Mouse (Mus musculus) G1E (cell line): ENCODE data around the gene Tstd3. TPM values are rescaled to one million over a fixed set of nuclear protein-coding genes. Genes with fewer than 3 reads are reported as not detected.

Source experiments
- ATAC-seq: 2 replicates; pipeline ENCODE4 v1.8.0; 2016; ENCODE audit warnings: mild to moderate bottlenecking; ENCODE audit not compliant: insufficient number of reproducible peaks, poor library complexity, low FRiP score, severe bottlenecking; ENCODE audit errors: extremely low read depth
- DNase-seq: peaks from one replicate; pipeline ENCODE4 v3.0.0; 2012; ENCODE audit warnings: low spot score
- H3K27me3 ChIP-seq: 2 replicates; pipeline ENCODE4 v1.6.1; 2012; ENCODE audit warnings: mild to moderate bottlenecking, low read length, inconsistent platforms; ENCODE audit not compliant: insufficient read depth
- H3K36me3 ChIP-seq: replicated peaks from 2 replicates; pipeline ENCODE3; 2012; ENCODE audit warnings: mild to moderate bottlenecking, inconsistent platforms
- H3K4me1 ChIP-seq: 2 replicates; pipeline ENCODE4 v1.6.1; 2012; ENCODE audit warnings: low read depth, low read length, inconsistent platforms, mixed read lengths; ENCODE audit not compliant: insufficient read depth
- H3K4me3 ChIP-seq: 2 replicates; pipeline ENCODE4 v1.5.1; 2012; ENCODE audit warnings: low read depth, mild to moderate bottlenecking, inconsistent platforms, low read length, moderate library complexity, mixed read lengths
- H3K9me3 ChIP-seq: replicated peaks from 2 replicates; pipeline ENCODE4 v1.6.1; 2012; ENCODE audit warnings: inconsistent platforms
- CTCF ChIP-seq: IDR thresholded peaks from 2 replicates; pipeline ENCODE4 v1.5.1; 2012; ENCODE audit warnings: low read depth, low read length, inconsistent platforms, mixed read lengths
- GATA1 ChIP-seq: IDR thresholded peaks from 2 replicates; pipeline ENCODE4 v1.6.1; 2012; ENCODE audit warnings: borderline replicate concordance, low read length, inconsistent platforms, mixed read lengths
- GATA2 ChIP-seq: IDR thresholded peaks from 2 replicates; pipeline ENCODE4 v1.6.1; 2012; ENCODE audit warnings: low read depth, low read length, inconsistent platforms, borderline replicate concordance
- POLR2AphosphoS5 ChIP-seq: IDR thresholded peaks from 2 replicates; pipeline ENCODE4 v1.6.1; 2012; ENCODE audit warnings: low read depth, low read length, inconsistent platforms; ENCODE audit not compliant: insufficient replicate concordance
- TAL1 ChIP-seq: conservative IDR thresholded peaks from 2 replicates; pipeline ENCODE4 v1.6.1; 2012; ENCODE audit warnings: low read depth, low read length, inconsistent platforms, mixed read lengths
- polyA plus RNA-seq: library from polyadenylated mRNA; stranded (reverse); fragments of >175 nt; gene quantifications from 2 replicates; pipeline ENCODE4 v1.2.3, GENCODE M21; 2012
- total RNA-seq, 2 experiments: library from RNA; stranded (forward) in 1 of 2; stranded (reverse) in 1 of 2; fragments of 200-1000 nt in 1 of 2; fragments of >200 nt in 1 of 2; fragmentation: Nextera tagmentation in 1 of 2; gene quantifications; 2 replicates each; pipeline ENCODE4 v1.2.3; 2014 to 2017

Gene Tstd3
- total and polyA plus RNA-seq, 3 experiments = 6.0 to 72.4 (median 41.5) TPM

DNA sequence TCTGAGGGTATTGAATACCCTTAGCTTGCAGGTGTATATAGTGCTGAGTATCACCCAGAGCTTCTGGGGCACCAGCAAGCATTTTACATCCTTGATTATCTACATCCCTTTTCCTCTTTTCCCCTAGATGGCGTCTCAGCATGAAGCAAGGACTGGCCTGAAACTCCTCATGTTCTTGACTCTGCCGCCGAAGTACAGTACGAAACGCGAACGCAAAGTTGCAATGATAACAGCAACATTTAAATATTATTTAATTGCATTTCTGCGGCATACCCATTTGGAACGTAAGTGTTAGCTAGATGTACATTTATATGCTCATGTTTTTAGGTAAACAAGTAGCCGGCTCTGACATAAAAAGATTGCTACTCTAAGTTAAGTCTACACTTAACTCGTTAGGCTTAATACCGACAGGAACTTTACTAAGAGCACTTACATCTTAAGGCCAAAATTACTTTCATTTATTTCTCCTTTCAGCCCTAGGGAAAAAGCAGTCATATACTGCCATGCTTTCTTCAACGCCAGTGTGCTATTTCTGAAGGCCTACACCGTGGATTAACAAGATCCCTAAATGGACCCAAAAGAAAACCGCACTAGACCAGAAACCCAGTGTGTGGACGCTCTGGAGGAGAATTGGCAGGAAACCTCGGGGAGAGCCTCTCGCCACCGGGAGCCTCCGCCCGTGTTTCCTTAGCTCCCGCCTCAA, 39.9 kb downstream of the Tstd3 start:
- peak; percentile 64 for ATAC-seq
- DNase-seq = peak; percentile 66
- TF ChIP-seq GATA1 = no peak
- TF ChIP-seq CTCF = no peak
- no peak for TF ChIP-seq POLR2AphosphoS5
- no peak for TF ChIP-seq TAL1
- TF ChIP-seq GATA2 = no peak

DNA sequence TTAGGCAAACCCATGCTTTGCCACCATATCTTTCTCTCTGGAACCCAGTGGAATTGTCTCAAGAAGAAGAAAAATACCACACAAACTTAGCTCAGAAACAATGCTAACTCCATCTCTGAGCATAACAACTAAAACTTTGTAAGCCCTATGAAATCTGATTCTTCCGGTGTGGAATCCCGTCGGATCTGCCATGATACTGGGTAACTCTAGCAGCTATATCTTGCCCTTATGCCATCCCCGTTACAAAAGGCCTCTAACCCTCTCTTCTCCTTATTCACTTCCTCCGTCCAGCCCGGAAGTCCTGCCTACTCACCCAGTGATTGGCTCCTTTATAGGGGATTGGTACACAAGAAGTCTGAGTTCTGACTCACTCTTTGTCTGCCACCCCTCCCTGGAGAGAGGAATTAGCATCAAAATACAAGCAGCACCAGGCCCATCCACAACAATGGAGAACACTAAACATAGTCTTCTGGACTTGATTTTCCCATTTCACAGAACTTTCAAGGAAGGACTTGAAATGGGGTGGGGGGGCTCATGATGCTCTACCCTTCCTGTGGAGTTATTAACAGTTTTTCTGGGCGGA, 44.2 kb downstream of the Tstd3 start:
- H3K9me3 ChIP-seq = no peaks in the 10 kb centered on the region
- H3K4me1 ChIP-seq = peaks cover 8% of the 10 kb centered on the region; the same call in 1 of the 2 replicates
- TF ChIP-seq POLR2AphosphoS5 = no peak
- peaks cover 23% of the 10 kb centered on the region for H3K27me3 ChIP-seq
- no peaks in the 10 kb centered on the region for H3K36me3 ChIP-seq
- DNase-seq (no peak), ATAC-seq (no peak)
- H3K4me3 ChIP-seq = no peak overlapping the region

More for the DNA sequence above, 39.9 kb downstream of the Tstd3 start:
- peaks cover 9% of the 10 kb centered on the region for H3K36me3 ChIP-seq
- no peaks in the 10 kb centered on the region for H3K9me3 ChIP-seq
- H3K4me1 ChIP-seq = peaks cover 17% of the 10 kb centered on the region
- H3K4me3 ChIP-seq = peak overlapping the region; percentile 88
- H3K27me3 ChIP-seq = peaks cover 7% of the 10 kb centered on the region

DNA sequence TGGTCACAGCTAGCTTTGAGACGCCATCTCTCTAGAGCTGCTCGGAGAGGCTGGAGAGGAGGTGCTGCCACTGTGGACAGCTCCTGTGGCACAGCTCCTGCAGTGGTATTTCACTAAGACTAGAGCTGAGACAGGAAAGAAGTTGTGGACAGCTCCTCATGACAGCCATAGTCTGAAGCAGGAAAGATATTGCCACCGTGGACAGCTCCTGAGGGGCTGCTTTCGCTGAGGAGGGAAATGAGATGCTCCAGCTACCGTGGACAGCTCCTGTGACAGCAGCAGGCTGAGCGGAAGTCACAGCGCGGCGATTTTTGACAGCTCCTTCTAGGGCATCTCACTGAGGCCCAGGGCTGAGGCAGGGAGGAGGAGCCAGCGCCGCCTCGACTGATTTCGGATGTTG, 54.9 kb downstream of the Tstd3 start:
- no peak for TF ChIP-seq GATA1
- no peak for TF ChIP-seq TAL1
- TF ChIP-seq GATA2 = no peak
- no peak for TF ChIP-seq CTCF
- TF ChIP-seq POLR2AphosphoS5 = no peak
- DNase-seq = peak; percentile 16
- no peaks in the 10 kb centered on the region for H3K9me3 ChIP-seq
- H3K36me3 ChIP-seq = no peaks in the 10 kb centered on the region
- no peak overlapping the region for H3K4me3 ChIP-seq
- ATAC-seq = peak; percentile 81
- peaks cover 3% of the 10 kb centered on the region; the same call in 1 of the 2 replicates for H3K4me1 ChIP-seq
- peaks cover 7% of the 10 kb centered on the region for H3K27me3 ChIP-seq

Other genes starting within 250 kb of the Tstd3 start
- gene Prdm13, start 81.2 kb downstream of the Tstd3 start, total RNA-seq (2014; fragmentation: Nextera tagmentation) = not detected in 2 replicates
- 0.05 and 0.06 TPM in 2 replicates for gene Prdm13, start 81.2 kb downstream of the Tstd3 start, total RNA-seq (2017)
- gene Prdm13, start 81.2 kb downstream of the Tstd3 start, polyA plus RNA-seq = not detected in 2 replicates
- 56.1 and 68.4 TPM in 2 replicates for gene Ccnc, start 39.5 kb downstream of the Tstd3 start, total RNA-seq (2014; fragmentation: Nextera tagmentation)
- gene Ccnc, start 39.5 kb downstream of the Tstd3 start, total RNA-seq (2017) = 38.3 and 46.1 TPM in 2 replicates
- gene Ccnc, start 39.5 kb downstream of the Tstd3 start, polyA plus RNA-seq = 0.47 and 1.9 TPM in 2 replicates
- gene Usp45, start 56 bp downstream of the Tstd3 start, total RNA-seq (2014; fragmentation: Nextera tagmentation) = 49.2 and 58.4 TPM in 2 replicates
- gene Usp45, start 56 bp downstream of the Tstd3 start, total RNA-seq (2017) = 15.7 and 21.1 TPM in 2 replicates
- 2.9 and 3.4 TPM in 2 replicates for gene Usp45, start 56 bp downstream of the Tstd3 start, polyA plus RNA-seq
- gene Pnisr, start 80.4 kb upstream of the Tstd3 start, total RNA-seq (2014; fragmentation: Nextera tagmentation) = 238 and 273 TPM in 2 replicates
- gene Pnisr, start 80.4 kb upstream of the Tstd3 start, total RNA-seq (2017) = 155 and 216 TPM in 2 replicates
- 31.4 and 66.5 TPM in 2 replicates for gene Pnisr, start 80.4 kb upstream of the Tstd3 start, polyA plus RNA-seq
- gene Coq3, start 112.5 kb upstream of the Tstd3 start, total RNA-seq (2014; fragmentation: Nextera tagmentation) = 12.8 and 14.3 TPM in 2 replicates
- 13.5 and 15.6 TPM in 2 replicates for gene Coq3, start 112.5 kb upstream of the Tstd3 start, total RNA-seq (2017)
- 5.2 and 6.0 TPM in 2 replicates for gene Coq3, start 112.5 kb upstream of the Tstd3 start, polyA plus RNA-seq
- gene Faxc, start 164.1 kb upstream of the Tstd3 start, total RNA-seq (2014; fragmentation: Nextera tagmentation) = not detected in 2 replicates
- 0.12 and 0.22 TPM in 2 replicates for gene Faxc, start 164.1 kb upstream of the Tstd3 start, total RNA-seq (2017)
- not detected in 2 replicates for gene Faxc, start 164.1 kb upstream of the Tstd3 start, polyA plus RNA-seq